ENCODE assay signal across 21 mouse cellular contexts in the genomic region with DNA sequence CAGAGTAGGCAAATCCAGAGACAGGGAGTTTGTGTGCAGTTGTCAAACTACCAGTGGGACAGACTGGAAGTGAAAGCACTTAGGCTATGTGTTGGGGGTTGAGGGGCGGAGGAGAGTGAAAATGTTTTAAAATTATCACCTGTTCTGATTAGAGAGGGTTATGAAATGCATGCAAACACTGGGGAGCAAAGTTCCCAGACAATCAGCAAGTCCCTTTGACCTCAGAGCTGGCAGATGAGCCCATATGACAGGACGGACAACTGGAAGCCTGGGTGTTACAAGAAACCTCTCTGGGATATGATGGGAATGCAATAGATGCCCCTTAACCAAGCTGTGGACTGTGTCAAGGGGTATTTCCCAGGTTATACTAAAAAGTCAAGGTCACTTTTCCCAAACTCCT. TPM values are rescaled to one million over a fixed set of nuclear protein-coding genes. Genes with fewer than 3 reads are reported as not detected.
DNase-seq lines count a peak whose midpoint lies in the region; ATAC-seq lines count a peak whose summit lies in the region.
"Had no signal": no experiment of that assay in that cellular context is flagged by ENCODE, and none has a peak within 500 bp of the region (broad histone marks: within the 10 kb centered on the region; RNA-seq: fewer than 3 reads in every experiment).

No protein-coding gene starts in this region.

- peak; percentile 56 for DNase-seq in kidney, adult 11 months
- DNase-seq in kidney, postnatal 10 days, result no peak
- DNase-seq in liver, embryonic 11.5 days (ENCODE audit: low spot score), result no peak
- DNase-seq in adrenal gland, adult 8-10 months, result no peak
- no peak for DNase-seq in B cell, adult 2 months
- DNase-seq: cerebellum, adult 9-10 months; heart, postnatal 4 days; layer of hippocampus, adult 9-11 months; left cerebral cortex, postnatal 4 days; lung, adult 18-20 months; lung, postnatal 4 days; thymus, postnatal 14 days had no signal

- 85% methylated on average over 2 of the region's 2 CpGs for WGBS in liver, embryonic 11.5 days
- 77% methylated on average over 2 of the region's 2 CpGs for WGBS in liver, embryonic 12.5 days (ENCODE audit: insufficient replicate concordance)
- 59% methylated on average over 2 of the region's 2 CpGs for WGBS in liver, embryonic 16.5 days (ENCODE audit: insufficient replicate concordance)

- H3K4me1 ChIP-seq in liver, embryonic 11.5 days (replicated peaks; ENCODE audit: control insufficient read depth, insufficient read depth, low read length), result peaks cover 10% of the 10 kb centered on the region; the same call in 1 of the 2 replicates
- H3K4me1 ChIP-seq in liver, embryonic 12.5 days, result peaks cover 54% of the 10 kb centered on the region
- H3K4me1 ChIP-seq in liver, embryonic 16.5 days (ENCODE audit: control insufficient read depth, low read depth, low read length), result peaks cover 8% of the 10 kb centered on the region

- peaks cover 6% of the 10 kb centered on the region; the same call in 1 of the 2 replicates for H3K36me3 ChIP-seq in liver, embryonic 11.5 days (ENCODE audit: control insufficient read depth, insufficient read depth, low read length)
- peaks cover 48% of the 10 kb centered on the region for H3K36me3 ChIP-seq in liver, embryonic 12.5 days
- no peaks in the 10 kb centered on the region; the same call in 1 of the 2 replicates for H3K36me3 ChIP-seq in liver, embryonic 16.5 days (ENCODE audit: control insufficient read depth, insufficient read depth)

- no peak for ATAC-seq in liver, embryonic 11.5 days (replicated peaks; ENCODE audit: low FRiP score)
- no peak for ATAC-seq in liver, embryonic 12.5 days
- peak; percentile 25 for ATAC-seq in liver, embryonic 16.5 days (ENCODE audit: low read depth)

- no peak overlapping the region for H3K4me3 ChIP-seq in liver, embryonic 11.5 days (ENCODE audit: low read depth, low read length)
- H3K4me3 ChIP-seq in liver, embryonic 12.5 days, result no peak overlapping the region
- no peak overlapping the region for H3K4me3 ChIP-seq in liver, embryonic 16.5 days (ENCODE audit: low read depth, low read length)
- H3K4me3 ChIP-seq: embryonic facial prominence, embryonic 10.5 days; hindbrain, embryonic 15.5 days; left cerebral cortex, adult 2 months had no signal

- no peak overlapping the region for H3K9ac ChIP-seq in liver, embryonic 11.5 days (ENCODE audit: low read depth, low read length)
- no peak overlapping the region for H3K9ac ChIP-seq in liver, embryonic 12.5 days
- H3K9ac ChIP-seq in liver, embryonic 16.5 days (ENCODE audit: low read depth, low read length), result no peak overlapping the region
- H3K9ac ChIP-seq: hindbrain, embryonic 15.5 days had no signal

- H3K27me3 ChIP-seq in liver, embryonic 11.5 days (replicated peaks; ENCODE audit: control insufficient read depth, insufficient read depth, low read length), result no peaks in the 10 kb centered on the region
- H3K27me3 ChIP-seq in liver, embryonic 12.5 days (replicated peaks), result no peaks in the 10 kb centered on the region
- H3K27me3 ChIP-seq in liver, embryonic 16.5 days (ENCODE audit: control insufficient read depth, insufficient read depth, low read depth, low read length), result no peaks in the 10 kb centered on the region
- H3K27me3 ChIP-seq: hindbrain, embryonic 15.5 days had no signal

- H3K4me2 ChIP-seq in liver, embryonic 11.5 days, result peak overlapping the region; percentile 24
- H3K4me2 ChIP-seq in liver, embryonic 12.5 days, result no peak overlapping the region; the same call in 1 of the 2 replicates
- H3K4me2 ChIP-seq in liver, embryonic 16.5 days (ENCODE audit: low read depth, low read length), result peak overlapping the region; percentile 15
- H3K4me2 ChIP-seq: hindbrain, embryonic 15.5 days; midbrain, embryonic 11.5 days had no signal

- H3K27ac ChIP-seq in liver, embryonic 11.5 days (ENCODE audit: low read depth, low read length), result no peak overlapping the region
- no peak overlapping the region for H3K27ac ChIP-seq in liver, embryonic 12.5 days
- peak overlapping the region; percentile 62 for H3K27ac ChIP-seq in liver, embryonic 16.5 days (ENCODE audit: low read length)
- H3K27ac ChIP-seq: embryonic facial prominence, embryonic 10.5 days; hindbrain, embryonic 15.5 days; kidney, postnatal 0 days; left cerebral cortex, adult 2 months had no signal

- H3K9me3 ChIP-seq in liver, embryonic 11.5 days (ENCODE audit: control insufficient read depth, low read length), result no peaks in the 10 kb centered on the region
- no peaks in the 10 kb centered on the region for H3K9me3 ChIP-seq in liver, embryonic 12.5 days (replicated peaks)
- no peaks in the 10 kb centered on the region for H3K9me3 ChIP-seq in liver, embryonic 16.5 days (replicated peaks; ENCODE audit: control insufficient read depth, low read length)
- H3K9me3 ChIP-seq: embryonic facial prominence, embryonic 10.5 days; hindbrain, embryonic 15.5 days had no signal

RNA-seq across cellular contexts. Expression of a gene that starts 28.2 kb away (rescaled TPM):
- polyA plus RNA-seq in liver, embryonic 11.5 days (2014; fragmentation: Nextera tagmentation; extraction: Ambion mirVana), result 0.40 and 0.92 TPM in 2 replicates
- polyA plus RNA-seq in liver, embryonic 12.5 days (2016; fragmentation: Nextera tagmentation; extraction: Ambion mirVana), result 0.10 and 0.23 TPM in 2 replicates
- polyA plus RNA-seq in liver, embryonic 16.5 days (2015; fragmentation: Nextera tagmentation; extraction: Ambion mirVana), result 0.14 and 0.30 TPM in 2 replicates
- 10 to 100 TPM in 2 of 4 experiments, 1 to 10 TPM in 2; 7.6 to 17.0 (median 11.0) TPM for total RNA-seq in adrenal gland, adult 8-10 months (2022)
- total RNA-seq: common myeloid progenitor, adult 5-6 weeks; granulocyte monocyte progenitor cell, adult 5-6 weeks had no signal
